Mouse (Mus musculus) MEL (cell line): ENCODE measurements at regions not wholly inside any gene's neighbourhood (a gene's known extent, or its start where the extent isn't known, plus 50 kb on each side); places are given as distances from the start of the nearest gene placed in this dataset.

Experiments used
- DNase-seq: peaks from one replicate; pipeline ENCODE4 v3.0.0; 2011; ENCODE audit warnings: low read depth, low spot score
- H3K27ac ChIP-seq: 2 replicates; pipeline ENCODE4 v1.5.1; 2012; ENCODE audit warnings: low read depth, mild to moderate bottlenecking, control low read depth, low read length, moderate library complexity; ENCODE audit not compliant: control insufficient read depth
- H3K27me3 ChIP-seq, 2 experiments: fragments of 150-350 bp in 1 of 2; sonication (generic) in 1 of 2; 2 replicates each; pipeline ENCODE4 v1.6.1; 2012; ENCODE audit warnings: low read length in 2 of 2, mild to moderate bottlenecking in 2 of 2, improper control_type of control experiment in 1 of 2, moderate library complexity in 1 of 2; ENCODE audit not compliant: insufficient read depth in 2 of 2, control insufficient read depth in 1 of 2
- H3K36me3 ChIP-seq, 2 experiments: 2 replicates each; pipeline ENCODE4 v1.6.1; 2012 to 2014; ENCODE audit warnings: low read length in 2 of 2, improper control_type of control experiment in 1 of 2, inconsistent platforms in 1 of 2, mild to moderate bottlenecking in 1 of 2; ENCODE audit not compliant: insufficient read depth in 2 of 2, control insufficient read depth in 1 of 2
- H3K4me1 ChIP-seq, 2 experiments: fragments of 150-350 bp in 1 of 2; sonication (generic) in 1 of 2; 2 replicates each; pipeline ENCODE4 v1.6.1; 2012; ENCODE audit warnings: low read length in 2 of 2, improper control_type of control experiment in 1 of 2, mild to moderate bottlenecking in 1 of 2; ENCODE audit not compliant: insufficient read depth in 2 of 2, control insufficient read depth in 1 of 2
- H3K4me3 ChIP-seq, 2 experiments: fragments of 150-350 bp in 1 of 2; sonication (generic) in 1 of 2; 2 replicates each; pipeline ENCODE4 v1.5.1; 2012; ENCODE audit warnings: low read depth in 2 of 2, low read length in 2 of 2, mild to moderate bottlenecking in 2 of 2, moderate library complexity in 2 of 2, control low read depth in 1 of 2, improper control_type of control experiment in 1 of 2; ENCODE audit not compliant: control insufficient read depth in 1 of 2, insufficient read depth in 1 of 2
- H3K79me2 ChIP-seq: 2 replicates; pipeline ENCODE4 v1.6.1; 2012; ENCODE audit warnings: mild to moderate bottlenecking, low read length, moderate library complexity; ENCODE audit not compliant: control insufficient read depth, poor library complexity, insufficient read depth
- H3K9ac ChIP-seq: 2 replicates; pipeline ENCODE4 v1.6.1; 2012; ENCODE audit warnings: low read depth, mild to moderate bottlenecking, control low read depth, low read length, moderate library complexity; ENCODE audit not compliant: control insufficient read depth, poor library complexity, severe bottlenecking
- H3K9me3 ChIP-seq: fragments of 150-350 bp; sonication (generic); replicated peaks from 2 replicates; pipeline ENCODE4 v1.6.1; 2012; ENCODE audit warnings: mild to moderate bottlenecking, low read length, improper control_type of control experiment, moderate library complexity; ENCODE audit not compliant: insufficient read depth
- BHLHE40 ChIP-seq: IDR thresholded peaks from 2 replicates; pipeline ENCODE4 v1.6.1; 2012; ENCODE audit warnings: low read depth, mild to moderate bottlenecking, inconsistent platforms, low read length, improper control_type of control experiment, borderline replicate concordance
- CHD1 ChIP-seq: IDR thresholded peaks from 2 replicates; pipeline ENCODE4 v1.6.1; 2012; ENCODE audit warnings: low read depth, mild to moderate bottlenecking, inconsistent platforms, low read length, improper control_type of control experiment
- CHD2 ChIP-seq: IDR thresholded peaks from 2 replicates; pipeline ENCODE4 v1.6.1; 2011; ENCODE audit warnings: low read length, improper control_type of control experiment
- ETS1 ChIP-seq: IDR thresholded peaks from 2 replicates; pipeline ENCODE4 v1.6.1; 2012; ENCODE audit warnings: low read depth, mild to moderate bottlenecking, inconsistent platforms, low read length, improper control_type of control experiment, moderate library complexity
- JUND ChIP-seq: IDR thresholded peaks from 2 replicates; pipeline ENCODE4 v1.6.1; 2011; ENCODE audit warnings: low read depth, mild to moderate bottlenecking, improper control_type of control experiment, low read length
- MAFK ChIP-seq: IDR thresholded peaks from 2 replicates; pipeline ENCODE4 v1.6.1; 2011; ENCODE audit warnings: low read depth, mild to moderate bottlenecking, low read length, improper control_type of control experiment, borderline replicate concordance
- MAZ ChIP-seq: IDR thresholded peaks from 2 replicates; pipeline ENCODE4 v1.6.1; 2012; ENCODE audit warnings: low read depth, mild to moderate bottlenecking, inconsistent platforms, low read length, improper control_type of control experiment
- NELFE ChIP-seq: IDR thresholded peaks from 2 replicates; pipeline ENCODE4 v1.6.1; 2011; ENCODE audit warnings: low read depth, low read length, improper control_type of control experiment
- RAD21 ChIP-seq: IDR thresholded peaks from 2 replicates; pipeline ENCODE4 v1.6.1; 2011; ENCODE audit warnings: mild to moderate bottlenecking, low read depth, low read length, improper control_type of control experiment
- RCOR1 ChIP-seq: IDR thresholded peaks from 2 replicates; pipeline ENCODE4 v1.6.1; 2012; ENCODE audit warnings: low read depth, mild to moderate bottlenecking, inconsistent platforms, low read length, improper control_type of control experiment
- TAL1 ChIP-seq: IDR thresholded peaks from 2 replicates; pipeline ENCODE4 v1.6.1; 2012; ENCODE audit warnings: mild to moderate bottlenecking, inconsistent platforms, low read length, moderate library complexity, mixed read lengths
- TBP ChIP-seq: IDR thresholded peaks from 2 replicates; pipeline ENCODE4 v1.8.0; 2011; ENCODE audit warnings: low read depth, low read length, improper control_type of control experiment
- TCF12 ChIP-seq: IDR thresholded peaks from 2 replicates; pipeline ENCODE4 v1.6.1; 2014; ENCODE audit warnings: low read depth, mild to moderate bottlenecking, inconsistent platforms, low read length, improper control_type of control experiment, moderate library complexity
- UBTF ChIP-seq: IDR thresholded peaks from 2 replicates; pipeline ENCODE4 v1.6.1; 2012; ENCODE audit warnings: low read depth, mild to moderate bottlenecking, inconsistent platforms, low read length, improper control_type of control experiment, moderate library complexity, borderline replicate concordance; ENCODE audit not compliant: insufficient read depth
- USF1 ChIP-seq: IDR thresholded peaks from 2 replicates; pipeline ENCODE4 v1.6.1; 2014; ENCODE audit warnings: low read depth, mild to moderate bottlenecking, inconsistent platforms, low read length, improper control_type of control experiment, moderate library complexity
- USF2 ChIP-seq, 2 experiments: IDR thresholded peaks; 2 replicates each; pipeline ENCODE4 v1.6.1; 2011 to 2012; ENCODE audit warnings: improper control_type of control experiment in 2 of 2, low read length in 2 of 2, borderline replicate concordance in 1 of 2, inconsistent platforms in 1 of 2, low read depth in 1 of 2, mild to moderate bottlenecking in 1 of 2; ENCODE audit not compliant: insufficient read depth in 1 of 2
- ZC3H11A ChIP-seq: IDR thresholded peaks from 2 replicates; pipeline ENCODE4 v1.6.1; 2012; ENCODE audit warnings: low read depth, mild to moderate bottlenecking, inconsistent platforms, low read length, improper control_type of control experiment
- ZKSCAN1 ChIP-seq: IDR thresholded peaks from 2 replicates; pipeline ENCODE4 v1.6.1; 2012; ENCODE audit warnings: low read depth, mild to moderate bottlenecking, inconsistent platforms, low read length, improper control_type of control experiment, moderate library complexity
- ZMIZ1 ChIP-seq: IDR thresholded peaks from 2 replicates; pipeline ENCODE4 v1.6.1; 2012; ENCODE audit warnings: low read depth, mild to moderate bottlenecking, inconsistent platforms, low read length, improper control_type of control experiment, moderate library complexity
- ZNF384 ChIP-seq: IDR thresholded peaks from 2 replicates; pipeline ENCODE4 v1.6.1; 2012; ENCODE audit warnings: low read depth, mild to moderate bottlenecking, inconsistent platforms, low read length, improper control_type of control experiment

GRCm38 (mm10) chr12:95059396-95059795 is 632.6 kb upstream of the Flrt2 start:
- H3K27ac ChIP-seq: no peak overlapping the region
- no peak for TF ChIP-seq TAL1
- no peak for TF ChIP-seq CHD1
- no peak for TF ChIP-seq NELFE
- TF ChIP-seq BHLHE40: no peak
- no peak for TF ChIP-seq ZC3H11A
- no peak for TF ChIP-seq MAZ
- no peak for TF ChIP-seq USF2 (IDR thresholded peaks at IDR 0.05; ENCODE audit: borderline replicate concordance in 1 of 2, insufficient read depth in 1 of 2, low read depth in 1 of 2, low read length in 2 of 2)
- no peak overlapping the region for H3K4me3 ChIP-seq
- H3K9ac ChIP-seq: no peak overlapping the region
- H3K27me3 ChIP-seq: no peaks in the 10 kb centered on the region
- DNase-seq: no peak
- no peaks in the 10 kb centered on the region for H3K9me3 ChIP-seq
- no peaks in the 10 kb centered on the region for H3K4me1 ChIP-seq
- H3K79me2 ChIP-seq: no peaks in the 10 kb centered on the region
- no peaks in the 10 kb centered on the region for H3K36me3 ChIP-seq

GRCm38 (mm10) chr12:95072307-95072706 is 619.7 kb upstream of the Flrt2 start:
- Histone ChIP-seq H3K9ac (no peak overlapping the region), H3K4me3 (no peak overlapping the region), H3K27me3 (no peaks in the 10 kb centered on the region), H3K27ac (no peak overlapping the region), H3K4me1 (no peaks in the 10 kb centered on the region), H3K36me3 (no peaks in the 10 kb centered on the region), H3K79me2 (no peaks in the 10 kb centered on the region), H3K9me3 (no peaks in the 10 kb centered on the region)
- TF ChIP-seq UBTF: no peak
- TF ChIP-seq ZNF384: no peak
- TF ChIP-seq RAD21: no peak
- no peak for TF ChIP-seq BHLHE40
- TF ChIP-seq TBP: no peak
- no peak for TF ChIP-seq USF1
- no peak for TF ChIP-seq MAFK
- no peak for DNase-seq

DNA sequence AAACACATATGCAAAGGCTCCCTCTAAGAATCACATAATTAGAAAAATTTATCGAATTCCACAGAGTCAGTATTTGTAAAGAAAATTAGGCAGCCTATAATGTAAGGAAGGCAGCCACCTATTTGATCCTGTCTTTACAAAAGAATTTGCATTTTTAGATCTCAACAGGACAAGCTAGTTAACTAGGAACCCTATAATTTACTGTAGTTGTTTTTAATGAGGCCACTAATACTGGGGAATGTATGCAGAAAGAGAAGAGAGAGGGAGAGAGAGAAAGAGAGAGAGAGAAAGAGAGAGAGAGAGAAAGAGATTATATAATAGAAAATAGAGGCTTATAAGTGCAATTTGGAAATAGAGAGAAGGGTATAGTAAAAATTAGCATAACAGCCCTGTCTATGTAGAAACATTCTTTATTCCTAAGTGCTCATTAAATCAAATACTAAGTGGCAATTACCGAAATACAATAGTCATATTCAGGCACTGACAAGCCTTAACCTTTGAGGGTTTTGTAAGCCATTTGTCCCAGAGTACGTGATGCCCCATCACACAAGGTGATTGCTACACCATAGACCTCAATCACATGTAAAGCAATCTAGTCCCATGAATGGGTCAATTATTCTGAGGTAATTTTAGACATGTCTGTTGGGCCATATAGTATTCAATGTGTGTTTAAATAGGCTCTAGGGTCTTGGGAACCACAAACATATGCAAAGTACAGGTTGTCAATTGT is 572.6 kb upstream of the Flrt2 start:
- no peak for DNase-seq
- no peak for TF ChIP-seq MAZ
- no peak for TF ChIP-seq USF1
- no peak for TF ChIP-seq CHD1
- no peak for TF ChIP-seq ETS1
- TF ChIP-seq RAD21: no peak
- TF ChIP-seq MAFK: no peak
- TF ChIP-seq ZMIZ1: no peak
- TF ChIP-seq RCOR1: no peak
- TF ChIP-seq TCF12: no peak
- TF ChIP-seq JUND: no peak
- no peak for TF ChIP-seq NELFE
- TF ChIP-seq CHD2: no peak
- TF ChIP-seq ZKSCAN1: no peak
- Histone ChIP-seq H3K27ac (no peak overlapping the region), H3K36me3 (no peaks in the 10 kb centered on the region), H3K4me1 (no peaks in the 10 kb centered on the region), H3K27me3 (no peaks in the 10 kb centered on the region), H3K4me3 (no peak overlapping the region), H3K79me2 (no peaks in the 10 kb centered on the region), H3K9ac (no peak overlapping the region), H3K9me3 (no peaks in the 10 kb centered on the region)
